Mouse (Mus musculus): ENCODE measurements around the gene Adgre1. TPM values are rescaled to one million over a fixed set of nuclear protein-coding genes. Genes with fewer than 3 reads are reported as not detected.
A peak's percentile ranks its signal among the peaks of the same experiment; 100 is the strongest.
"Not testable (repeated sequence)": the region's sequence is repeated elsewhere in the genome, so short reads cannot be mapped to it uniquely, and the experiment has no call there.

The Adgre1 gene
- polyA plus RNA-seq, 1 experiment: 0.01 TPM

DNA sequence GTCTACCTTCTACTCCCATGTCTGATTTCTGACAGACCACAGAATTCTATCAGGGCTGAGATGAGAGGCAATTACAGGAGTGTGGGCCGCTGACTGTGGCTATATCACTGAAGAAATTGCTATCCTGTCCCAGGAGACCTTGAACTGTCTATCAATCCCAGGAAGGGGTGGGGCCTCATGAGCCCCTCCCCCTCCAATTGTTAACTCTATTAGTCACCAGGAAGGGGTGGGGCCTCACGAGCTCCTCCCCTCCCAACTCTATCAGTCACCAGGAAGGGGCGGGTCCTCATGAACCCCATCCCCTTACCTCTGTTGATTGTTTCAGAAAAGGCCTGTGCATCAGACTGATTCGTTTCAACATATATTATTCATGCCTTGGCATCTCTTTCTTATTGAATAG, 26.2 kb upstream of the Adgre1 start:
- Histone ChIP-seq H3K4me3 (no peak overlapping the region), H3K4me2 (ENCODE audit: low read depth) (no peak overlapping the region), H3K79me2 (ENCODE audit: control insufficient read depth, insufficient read depth) (no peaks in the 10 kb centered on the region), H3ac (ENCODE audit: control insufficient read depth, insufficient read length) (no peak overlapping the region), H3K36me3 (ENCODE audit: control insufficient read depth, insufficient read depth) (no peaks in the 10 kb centered on the region), H3K27me3 (ENCODE audit: control insufficient read depth, insufficient read depth, insufficient read length) (no peaks in the 10 kb centered on the region)
- no peak for TF ChIP-seq USF1 (IDR thresholded peaks at IDR 0.05; ENCODE audit: low read depth)

DNA sequence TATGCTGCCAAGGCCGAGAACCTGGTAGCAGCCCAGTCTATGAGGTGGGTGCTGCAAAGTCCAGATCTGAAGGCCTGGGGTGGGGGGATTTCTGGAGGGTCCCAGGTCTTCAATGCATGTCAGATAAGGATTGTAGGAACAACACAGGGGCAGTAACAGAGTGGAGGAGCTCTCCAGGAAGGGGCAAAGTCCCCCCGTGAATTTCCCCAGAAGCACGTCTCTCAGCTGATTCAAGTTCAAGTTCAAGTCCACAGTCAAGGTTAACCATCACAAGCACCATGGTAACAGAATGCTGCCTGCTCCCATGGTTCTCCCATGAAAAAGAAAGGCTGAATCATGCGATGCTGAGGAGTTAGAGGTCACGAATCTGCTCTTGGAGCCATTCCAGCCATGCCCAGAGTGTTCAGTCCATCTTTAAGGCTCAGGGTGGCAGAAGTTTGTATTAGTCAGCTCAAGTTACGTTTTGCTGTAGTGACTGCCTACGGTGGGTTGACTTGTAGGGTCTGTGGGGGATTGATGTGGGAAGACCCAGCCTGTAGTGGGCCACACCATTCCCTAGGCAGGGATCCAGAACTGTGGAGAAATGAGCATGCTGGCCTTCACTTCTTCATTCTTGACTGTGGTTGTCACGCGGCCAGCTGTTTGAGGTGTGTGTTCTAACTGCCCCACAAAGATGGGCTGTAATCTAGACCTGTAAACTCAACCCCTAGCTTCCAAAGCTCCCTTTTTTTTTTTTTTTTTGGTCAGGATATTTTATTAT, 24.3 kb upstream of the Adgre1 start:
- Histone ChIP-seq H3K79me2 (ENCODE audit: control insufficient read depth, insufficient read depth) (no peaks in the 10 kb centered on the region), H3ac (ENCODE audit: control insufficient read depth, insufficient read length) (no peak overlapping the region), H3K36me3 (ENCODE audit: control insufficient read depth, insufficient read depth) (no peaks in the 10 kb centered on the region), H3K4me3 (no peak overlapping the region), H3K27me3 (ENCODE audit: control insufficient read depth, insufficient read depth, insufficient read length) (peaks cover 9% of the 10 kb centered on the region), H3K4me2 (ENCODE audit: low read depth) (no peak overlapping the region)
- TF ChIP-seq MAX (IDR thresholded peaks at IDR 0.05; ENCODE audit: low read depth): no peak
- TF ChIP-seq POLR2AphosphoS2 (IDR thresholded peaks at IDR 0.05; ENCODE audit: insufficient read length, low read depth): no peak
- TF ChIP-seq POLR2A (IDR thresholded peaks at IDR 0.05; ENCODE audit: insufficient read length, low read depth): no peak
- TF ChIP-seq E2F4 (IDR thresholded peaks at IDR 0.05; ENCODE audit: insufficient read depth): no peak
- TF ChIP-seq TCF3 (IDR thresholded peaks at IDR 0.05; ENCODE audit: insufficient read length, low read depth): no peak
- TF ChIP-seq USF1 (IDR thresholded peaks at IDR 0.05; ENCODE audit: low read depth): no peak
- no peak for TF ChIP-seq SRF (IDR thresholded peaks at IDR 0.05; ENCODE audit: control insufficient read depth, insufficient read length, low read depth)
- no peak for TF ChIP-seq MYOG (IDR thresholded peaks at IDR 0.05; ENCODE audit: control insufficient read depth in 1 of 3, insufficient read depth in 1 of 3, insufficient read length in 2 of 3, low read depth in 2 of 3)
- no peak for TF ChIP-seq CEBPB (IDR thresholded peaks at IDR 0.05; ENCODE audit: insufficient read depth, poor library complexity, severe bottlenecking)
- no peak for TF ChIP-seq REST (IDR thresholded peaks at IDR 0.05; ENCODE audit: insufficient read depth, insufficient read length)
- TF ChIP-seq MYOD1 (IDR thresholded peaks at IDR 0.05; ENCODE audit: control insufficient read depth in 1 of 3, insufficient read length in 2 of 3, low read depth in 2 of 3): no peak
- no peak for TF ChIP-seq TCF12 (IDR thresholded peaks at IDR 0.05; ENCODE audit: insufficient read depth, poor library complexity, severe bottlenecking)

DNA sequence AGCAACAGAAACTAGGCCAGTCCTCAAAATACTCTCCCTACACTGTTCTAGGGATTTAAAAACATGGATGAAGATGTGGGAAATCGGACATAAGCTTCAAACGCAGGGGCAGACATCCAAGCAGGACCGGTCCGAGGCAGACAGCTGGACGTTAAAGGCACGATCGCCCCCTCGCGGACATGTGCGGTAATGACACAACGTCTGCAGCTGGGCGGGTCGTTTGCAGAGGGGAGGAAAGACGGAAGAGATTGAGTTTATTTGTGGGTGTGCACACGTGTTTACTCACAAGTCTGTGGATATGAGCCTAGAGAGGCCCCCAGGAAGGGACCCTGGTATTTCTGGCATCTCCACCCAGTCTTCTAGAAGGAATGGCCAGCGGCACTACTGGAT, 23.7 kb upstream of the Adgre1 start:
- peaks cover 13% of the 10 kb centered on the region for H3K27me3 ChIP-seq (ENCODE audit: control insufficient read depth, insufficient read depth, insufficient read length)
- H3K36me3 ChIP-seq (ENCODE audit: control insufficient read depth, insufficient read depth): no peaks in the 10 kb centered on the region
- TF ChIP-seq REST (IDR thresholded peaks at IDR 0.05; ENCODE audit: insufficient read depth, insufficient read length) (no peak), SRF (IDR thresholded peaks at IDR 0.05; ENCODE audit: control insufficient read depth, insufficient read length, low read depth) (no peak), POLR2AphosphoS2 (IDR thresholded peaks at IDR 0.05; ENCODE audit: insufficient read length, low read depth) (no peak), MYOD1 (IDR thresholded peaks at IDR 0.05; ENCODE audit: control insufficient read depth in 1 of 3, insufficient read length in 2 of 3, low read depth in 2 of 3) (peak in 1 of 3 experiments; percentile 16), USF1 (IDR thresholded peaks at IDR 0.05; ENCODE audit: low read depth) (no peak), TCF3 (IDR thresholded peaks at IDR 0.05; ENCODE audit: insufficient read length, low read depth) (no peak), MYOG (IDR thresholded peaks at IDR 0.05; ENCODE audit: control insufficient read depth in 1 of 3, insufficient read depth in 1 of 3, insufficient read length in 2 of 3, low read depth in 2 of 3) (peak in 1 of 3 experiments; percentile 49)
- H3ac ChIP-seq (ENCODE audit: control insufficient read depth, insufficient read length): no peak overlapping the region
- H3K4me3 ChIP-seq: no peak overlapping the region
- no peaks in the 10 kb centered on the region for H3K79me2 ChIP-seq (ENCODE audit: control insufficient read depth, insufficient read depth)
- no peak overlapping the region for H3K4me2 ChIP-seq (ENCODE audit: low read depth)

DNA sequence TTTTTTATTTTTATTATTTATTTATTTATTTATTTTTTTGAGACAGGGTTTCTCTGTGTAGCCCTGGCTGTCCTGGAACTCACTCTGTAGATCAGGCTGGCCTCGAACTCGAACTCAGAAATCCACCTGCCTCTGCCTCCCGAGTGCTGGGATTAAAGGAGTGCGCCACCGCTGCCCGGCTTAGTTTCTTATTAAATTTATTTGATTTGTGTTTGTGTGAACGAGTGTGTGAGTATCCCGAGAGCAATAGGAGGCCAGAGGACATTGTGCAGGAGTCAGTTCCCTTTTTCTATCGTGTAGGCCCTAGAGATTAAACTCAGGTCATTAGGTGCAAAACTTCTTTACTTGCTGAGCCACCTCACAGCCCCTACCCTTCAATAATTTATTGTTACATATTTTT, 23.3 kb upstream of the Adgre1 start:
- peaks cover 13% of the 10 kb centered on the region for H3K27me3 ChIP-seq (ENCODE audit: control insufficient read depth, insufficient read depth, insufficient read length)
- H3K36me3 ChIP-seq (ENCODE audit: control insufficient read depth, insufficient read depth); H3K4me3 ChIP-seq; H3ac ChIP-seq (ENCODE audit: control insufficient read depth, insufficient read length); H3K4me2 ChIP-seq (ENCODE audit: low read depth); H3K79me2 ChIP-seq (ENCODE audit: control insufficient read depth, insufficient read depth): not testable (repeated sequence)

DNA sequence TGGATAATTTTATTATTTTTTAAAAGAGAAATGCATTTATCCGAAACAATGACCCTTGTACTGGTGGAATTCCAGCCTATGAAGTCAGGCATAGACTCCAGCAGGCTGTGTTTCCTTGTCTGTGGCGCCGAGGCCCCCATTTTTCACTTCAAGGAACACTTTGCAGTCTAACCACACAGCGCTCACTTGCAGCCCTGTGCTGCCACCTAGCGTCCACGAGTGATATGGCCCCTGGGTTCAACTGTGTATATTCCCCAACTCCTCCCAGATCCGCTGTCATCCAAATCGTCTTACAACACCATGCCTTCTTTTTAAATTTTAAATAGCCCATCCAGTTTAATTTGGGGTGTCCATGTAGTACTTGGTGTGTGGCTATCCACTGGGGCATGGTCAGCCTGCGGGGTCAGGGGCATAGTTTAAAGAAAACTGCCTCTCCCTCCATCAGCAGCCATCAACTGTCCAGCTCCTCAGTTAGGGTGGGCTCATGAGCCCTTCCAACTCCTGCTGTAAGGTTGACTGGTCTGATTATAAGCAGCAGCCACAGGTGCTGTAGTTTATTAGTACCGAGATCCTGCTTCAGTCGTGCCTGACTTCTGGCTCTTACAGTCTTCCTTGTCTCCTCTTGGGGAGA, 22.7 kb upstream of the Adgre1 start:
- Histone ChIP-seq H3K4me2 (ENCODE audit: low read depth) (no peak overlapping the region), H3K4me3 (no peak overlapping the region), H3K79me2 (ENCODE audit: control insufficient read depth, insufficient read depth) (no peaks in the 10 kb centered on the region), H3ac (ENCODE audit: control insufficient read depth, insufficient read length) (no peak overlapping the region), H3K27me3 (ENCODE audit: control insufficient read depth, insufficient read depth, insufficient read length) (peaks cover 13% of the 10 kb centered on the region), H3K36me3 (ENCODE audit: control insufficient read depth, insufficient read depth) (no peaks in the 10 kb centered on the region)
- no peak for TF ChIP-seq MYOG (IDR thresholded peaks at IDR 0.05; ENCODE audit: control insufficient read depth in 1 of 3, insufficient read depth in 1 of 3, insufficient read length in 2 of 3, low read depth in 2 of 3)
- TF ChIP-seq POLR2A (IDR thresholded peaks at IDR 0.05; ENCODE audit: insufficient read length, low read depth): no peak
- no peak for TF ChIP-seq TCF12 (IDR thresholded peaks at IDR 0.05; ENCODE audit: insufficient read depth, poor library complexity, severe bottlenecking)
- TF ChIP-seq POLR2AphosphoS2 (IDR thresholded peaks at IDR 0.05; ENCODE audit: insufficient read length, low read depth): no peak
- TF ChIP-seq USF1 (IDR thresholded peaks at IDR 0.05; ENCODE audit: low read depth): no peak
- no peak for TF ChIP-seq SRF (IDR thresholded peaks at IDR 0.05; ENCODE audit: control insufficient read depth, insufficient read length, low read depth)
- no peak for TF ChIP-seq REST (IDR thresholded peaks at IDR 0.05; ENCODE audit: insufficient read depth, insufficient read length)
- no peak for TF ChIP-seq MAX (IDR thresholded peaks at IDR 0.05; ENCODE audit: low read depth)
- TF ChIP-seq MYOD1 (IDR thresholded peaks at IDR 0.05; ENCODE audit: control insufficient read depth in 1 of 3, insufficient read length in 2 of 3, low read depth in 2 of 3): no peak
- TF ChIP-seq E2F4 (IDR thresholded peaks at IDR 0.05; ENCODE audit: insufficient read depth): no peak
